In the genomic region with DNA sequence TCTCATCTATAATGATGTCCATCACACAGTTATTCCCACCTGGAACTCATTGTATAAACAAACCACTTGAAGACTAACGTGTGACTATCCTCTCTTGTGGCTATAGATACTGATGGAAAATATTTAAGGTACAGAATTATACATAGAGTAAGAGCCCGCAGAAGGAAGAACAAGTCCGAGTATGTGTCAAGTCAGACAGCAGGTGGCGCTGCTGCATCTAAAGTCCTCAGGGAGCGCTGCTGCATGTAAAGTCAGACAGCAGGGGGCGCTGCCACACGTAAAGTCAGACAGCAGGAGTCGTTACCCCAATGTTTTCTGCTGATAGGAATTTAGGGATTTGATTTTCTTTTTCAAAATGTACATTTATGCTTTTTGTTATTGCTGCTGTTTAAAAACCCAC, we compare ENCODE assay signal across 9 mouse cellular contexts. TPM values are rescaled to one million over a fixed set of nuclear protein-coding genes. Genes with fewer than 3 reads are reported as not detected.
DNase-seq lines count a peak whose midpoint lies in the region; ATAC-seq and TF ChIP-seq lines count a peak whose summit lies in the region.
"Had no signal": no experiment of that assay in that cellular context is flagged by ENCODE, and none has a peak within 500 bp of the region (broad histone marks: within the 10 kb centered on the region; RNA-seq: fewer than 3 reads in every experiment).

No protein-coding gene starts in this region.

- peak; percentile 93 for DNase-seq in CH12.LX (ENCODE audit: extremely low read depth)
- peak; percentile 66 for DNase-seq in adrenal gland, adult 8-10 months
- peak; percentile 74 for DNase-seq in embryo, embryonic 9.5 days (ENCODE audit: extremely low spot score)
- peak; percentile 95 for DNase-seq in layer of hippocampus, adult 11-12 months (ENCODE audit: low spot score)
- peak; percentile 85 for DNase-seq in right cerebral cortex, adult 18-20 months
- peak; percentile 65 for DNase-seq in urinary bladder, adult 2 months (ENCODE audit: low spot score)

- H3K9me3 ChIP-seq in CH12.LX (replicated peaks; ENCODE audit: low read length), result no peaks in the 10 kb centered on the region
- no peaks in the 10 kb centered on the region for H3K9me3 ChIP-seq in lung, embryonic 15.5 days

- in situ Hi-C loops in CH12.LX (cut with MboI; ENCODE audit: low pct_ligation_motif_present, low pct_unique_long_range_greater_than_20kb, low sequenced_read_pairs), result no loop called here

- H3K4me3 ChIP-seq in CH12.LX (replicated peaks in 1 of 3; ENCODE audit: low read depth in 2 of 3, low read length in 2 of 3, poor library complexity in 1 of 3), result no peak overlapping the region
- H3K4me3 ChIP-seq in lung, embryonic 15.5 days, result no peak overlapping the region

- no peaks in the 10 kb centered on the region for H3K4me1 ChIP-seq in CH12.LX (ENCODE audit: control insufficient read depth in 1 of 2, insufficient read depth in 2 of 2)
- H3K4me1 ChIP-seq in lung, embryonic 15.5 days, result no peaks in the 10 kb centered on the region

- WGBS in lung, embryonic 15.5 days, result 7% methylated on average over 8 of the region's 8 CpGs

- TF ChIP-seq RAD21 in CH12.LX (IDR thresholded peaks at IDR 0.05; ENCODE audit: low read depth, low read length), result peak; percentile 78

- dilution Hi-C loops in CH12.LX (cut with MboI; ENCODE audit: extremely low pct_ligation_motif_present, extremely low pct_unique_long_range_greater_than_20kb, low sequenced_read_pairs), result no loop called here

- H3K36me3 ChIP-seq in CH12.LX (replicated peaks in 1 of 2; ENCODE audit: control insufficient read depth in 1 of 2, insufficient read depth in 1 of 2, low read length in 1 of 2), result no peaks in the 10 kb centered on the region
- H3K36me3 ChIP-seq in lung, embryonic 15.5 days, result no peaks in the 10 kb centered on the region

- H3K79me2 ChIP-seq in CH12.LX (replicated peaks; ENCODE audit: control insufficient read depth, extremely low read depth, insufficient read depth, poor library complexity, severe bottlenecking), result no peaks in the 10 kb centered on the region

- H3K9ac ChIP-seq in CH12.LX (ENCODE audit: insufficient read depth, low read depth), result no peak overlapping the region
- H3K9ac ChIP-seq in lung, embryonic 15.5 days, result no peak overlapping the region

- peaks cover 6% of the 10 kb centered on the region for H3K27me3 ChIP-seq in CH12.LX (replicated peaks)
- no peaks in the 10 kb centered on the region for H3K27me3 ChIP-seq in lung, embryonic 15.5 days

- no peak overlapping the region for H3K27ac ChIP-seq in CH12.LX (ENCODE audit: insufficient read depth, low read depth)
- no peak overlapping the region for H3K27ac ChIP-seq in lung, embryonic 15.5 days
- H3K27ac ChIP-seq: macrophage had no signal

- TF ChIP-seq CTCF in CH12.LX (conservative IDR thresholded peaks at IDR 0.05 in 1 of 2, IDR thresholded peaks at IDR 0.05 in 1 of 2; ENCODE audit: low read depth in 2 of 2, low read length in 2 of 2), result peak; percentile 93 to 100

- no peak for TF ChIP-seq POLR2A in CH12.LX (IDR thresholded peaks at IDR 0.05; ENCODE audit: low read depth, low read length)

- peak; percentile 99 for ATAC-seq in granulocyte monocyte progenitor cell, adult 5-6 weeks (replicated peaks; ENCODE audit: poor library complexity, severe bottlenecking)
- ATAC-seq in lung, embryonic 15.5 days (ENCODE audit: borderline replicate concordance, extremely low read depth, low FRiP score, low TSS enrichment), result peak; percentile 31; the same call in 1 of the 2 replicates

- H3K4me2 ChIP-seq in CH12.LX (ENCODE audit: insufficient read depth, low read depth, poor library complexity, severe bottlenecking), result no peak overlapping the region
- no peak overlapping the region for H3K4me2 ChIP-seq in lung, embryonic 15.5 days

- no peak for TF ChIP-seq EP300 in CH12.LX (IDR thresholded peaks at IDR 0.05; ENCODE audit: low read length)

TF ChIP-seq in CH12.LX, 34 proteins besides CTCF, POLR2A, EP300 and RAD21:
- TF ChIP-seq ZKSCAN1 (IDR thresholded peaks at IDR 0.05; ENCODE audit: borderline replicate concordance, low read depth, low read length) (no peak), MEF2A (IDR thresholded peaks at IDR 0.05; ENCODE audit: borderline replicate concordance, low read depth, low read length) (no peak), HCFC1 (IDR thresholded peaks at IDR 0.05; ENCODE audit: low read depth, low read length) (no peak), MAZ (IDR thresholded peaks at IDR 0.05; ENCODE audit: low read depth, low read length) (no peak), CHD2 (IDR thresholded peaks at IDR 0.05; ENCODE audit: low read length) (no peak), IRF4 (IDR thresholded peaks at IDR 0.05; ENCODE audit: low read depth, low read length) (0 out of 2 replicates have a peak, but pooled peaks have one; percentile 17), TCF12 (IDR thresholded peaks at IDR 0.05; ENCODE audit: low read depth, low read length) (no peak), MYC (IDR thresholded peaks at IDR 0.05; ENCODE audit: low read depth, low read length) (no peak), NRF1 (IDR thresholded peaks at IDR 0.05; ENCODE audit: low read depth, low read length) (no peak), MAX (IDR thresholded peaks at IDR 0.05; ENCODE audit: low read length) (no peak), SIN3A (IDR thresholded peaks at IDR 0.05; ENCODE audit: low read length) (no peak), MAFK (IDR thresholded peaks at IDR 0.05; ENCODE audit: insufficient replicate concordance, low read length) (no peak), GABPA (IDR thresholded peaks at IDR 0.05; ENCODE audit: insufficient replicate concordance, low read depth, low read length) (no peak), USF1 (IDR thresholded peaks at IDR 0.05; ENCODE audit: low read depth, low read length) (no peak), CHD1 (IDR thresholded peaks at IDR 0.05; ENCODE audit: low read depth, low read length) (no peak), SMC3 (IDR thresholded peaks at IDR 0.05; ENCODE audit: low read depth, low read length) (peak; percentile 73), TBP (conservative IDR thresholded peaks at IDR 0.05; ENCODE audit: low read depth, low read length) (no peak), ETS1 (conservative IDR thresholded peaks at IDR 0.05; ENCODE audit: low read depth, low read length) (no peak), POLR2AphosphoS2 (IDR thresholded peaks at IDR 0.05; ENCODE audit: low read depth, low read length) (no peak), ZMIZ1 (IDR thresholded peaks at IDR 0.05; ENCODE audit: low read depth, low read length) (no peak), E2F4 (IDR thresholded peaks at IDR 0.05; ENCODE audit: insufficient replicate concordance, low read depth, low read length) (no peak), ZC3H11A (IDR thresholded peaks at IDR 0.05; ENCODE audit: low read depth, low read length) (no peak), ZNF384 (IDR thresholded peaks at IDR 0.05; ENCODE audit: low read depth, low read length) (no peak), NELFE (IDR thresholded peaks at IDR 0.05; ENCODE audit: low read depth, low read length) (peak; percentile 72; the same call in 1 of the 2 replicates), JUND (conservative IDR thresholded peaks at IDR 0.05; ENCODE audit: low read depth, low read length) (peak; percentile 47; the same call in 1 of the 2 replicates), ELF1 (IDR thresholded peaks at IDR 0.05; ENCODE audit: low read depth, low read length) (no peak), MXI1 (IDR thresholded peaks at IDR 0.05; ENCODE audit: low read depth, low read length) (no peak)

RNA-seq across cellular contexts. Expression of gene Opalin, which starts 5.4 kb away (rescaled TPM):
- total RNA-seq in CH12.LX (2012; rRNA removed) (not detected in 2 replicates), CH12.LX (2014; rRNA removed) (not detected in 2 replicates)
- not detected in 2 replicates for polyA plus RNA-seq in CH12.LX (2012; ENCODE audit: insufficient read length, low read depth)
- not detected for total RNA-seq in adrenal gland, adult 8-10 months (2022)
- not detected in 2 replicates for total RNA-seq in granulocyte monocyte progenitor cell, adult 5-6 weeks (2014; fragmentation: Nextera tagmentation)
- total RNA-seq in granulocyte monocyte progenitor cell, adult 5-6 weeks (2017), result not detected in 2 replicates
- not detected in 2 replicates for polyA plus RNA-seq in lung, embryonic 15.5 days (2015; fragmentation: Nextera tagmentation; extraction: Ambion mirVana)
- polyA plus RNA-seq in urinary bladder, adult 2 months (2012; rRNA removed), result not detected in 2 replicates
- polyA plus RNA-seq: macrophage had no signal

RNA-seq across cellular contexts. Expression of gene Dntt, which starts 42.4 kb away (rescaled TPM):
- 0.13 TPM in 1 of 2 replicates, not detected in the other for total RNA-seq in CH12.LX (2012; rRNA removed)
- not detected in 2 replicates for total RNA-seq in CH12.LX (2014; rRNA removed)
- polyA plus RNA-seq in CH12.LX (2012; ENCODE audit: insufficient read length, low read depth), result not detected in 2 replicates
- not detected for total RNA-seq in adrenal gland, adult 8-10 months (2022)
- 0.13 and 0.17 TPM in 2 replicates for total RNA-seq in granulocyte monocyte progenitor cell, adult 5-6 weeks (2014; fragmentation: Nextera tagmentation)
- total RNA-seq in granulocyte monocyte progenitor cell, adult 5-6 weeks (2017), result 0.82 and 1.1 TPM in 2 replicates
- 0.19 TPM in 1 of 2 replicates, not detected in the other for polyA plus RNA-seq in lung, embryonic 15.5 days (2015; fragmentation: Nextera tagmentation; extraction: Ambion mirVana)
- polyA plus RNA-seq in urinary bladder, adult 2 months (2012; rRNA removed), result 0.03 and 0.06 TPM in 2 replicates
